Mouse (Mus musculus) brain, embryonic 14.5 days (tissue): Measurements from ENCODE around the gene Fignl2.

Experiments
- CTCF ChIP-seq: fragments of 200-500 bp; IDR thresholded peaks from 2 replicates; pipeline ENCODE4 v1.5.1; 2012; ENCODE audit warnings: inconsistent platforms, mild to moderate bottlenecking, moderate library complexity, borderline replicate concordance; ENCODE audit not compliant: insufficient read depth, insufficient read length; ENCODE audit errors: extremely low read depth
- POLR2A ChIP-seq: fragments of 200-500 bp; IDR thresholded peaks from 2 replicates; pipeline ENCODE4 v1.6.1; 2012; ENCODE audit warnings: mild to moderate bottlenecking, inconsistent platforms, borderline replicate concordance; ENCODE audit not compliant: poor library complexity, insufficient read depth, insufficient read length, severe bottlenecking; ENCODE audit errors: extremely low read depth

- TF ChIP-seq POLR2A = no peak
- no peak for TF ChIP-seq CTCF
Observed at GRCm38 (mm10) chr15:101005717-101006116, 72.7 kb downstream of the Fignl2 start.
